Mouse (Mus musculus) mature B cell (primary cell): ENCODE data around the gene Ppbp.
"Not testable (repeated sequence)": the region's sequence is repeated elsewhere in the genome, so short reads cannot be mapped to it uniquely, and the experiment has no call there.

Source experiments
- in situ Hi-C: fragments of 300-500 bp; cut with MboI; formaldehyde crosslinking; loops from 2 replicates; pipeline ENCODE4 v1.14.3; 2019

Gene Ppbp

DNA sequence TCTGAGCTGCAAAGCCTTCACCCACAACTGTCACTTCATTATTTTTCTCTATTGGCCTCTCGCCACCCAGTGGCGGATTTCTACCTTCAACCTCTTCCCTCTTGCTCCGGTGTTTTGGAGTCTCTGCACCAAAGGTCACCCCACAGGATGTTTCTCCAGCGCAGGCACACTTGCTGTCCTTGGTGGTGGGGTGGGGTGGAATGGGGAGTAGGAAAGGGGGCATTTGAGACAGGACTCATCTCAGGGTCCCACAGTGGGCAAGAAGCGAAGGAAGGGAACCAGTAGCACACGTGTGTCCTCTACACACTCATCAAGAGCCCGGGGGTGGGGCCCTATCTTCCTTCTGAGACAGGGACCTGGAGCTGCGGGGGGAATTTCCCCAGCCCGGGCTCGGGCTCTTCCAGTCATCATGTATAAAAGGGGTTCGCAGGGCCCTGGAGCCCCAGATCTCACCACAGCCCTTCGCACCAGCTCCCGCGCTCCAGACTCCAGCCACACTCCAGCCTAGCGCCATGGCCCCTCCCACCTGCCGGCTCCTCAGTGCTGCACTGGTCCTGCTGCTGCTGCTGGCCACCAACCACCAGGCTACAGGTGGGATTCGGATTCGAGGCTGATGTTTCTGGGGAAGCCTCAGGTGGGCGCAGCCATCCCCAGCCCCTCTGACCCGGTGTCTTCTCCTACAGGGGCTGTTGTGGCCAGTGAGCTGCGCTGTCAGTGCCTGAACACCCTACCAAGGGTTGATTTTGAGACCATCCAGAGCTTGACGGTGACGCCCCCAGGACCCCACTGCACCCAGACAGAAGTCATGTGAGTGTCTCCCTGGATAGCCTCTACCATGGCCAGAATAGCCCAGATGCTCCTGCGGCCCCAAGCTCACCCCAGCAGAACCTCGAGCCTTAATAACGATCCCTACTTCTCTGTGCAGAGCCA is 17.6 kb downstream of the Ppbp start, which contains the start of gene Cxcl3:
Gene Cxcl3, plus strand, starts transcription at position 445 of the 930 bp plus-strand sequence.
- in situ Hi-C loops = no loop called here

- in situ Hi-C loops = no loop called here
Measured at GRCm38 (mm10) chr5:90788114-90788513, 19.8 kb downstream of the Ppbp start.

DNA sequence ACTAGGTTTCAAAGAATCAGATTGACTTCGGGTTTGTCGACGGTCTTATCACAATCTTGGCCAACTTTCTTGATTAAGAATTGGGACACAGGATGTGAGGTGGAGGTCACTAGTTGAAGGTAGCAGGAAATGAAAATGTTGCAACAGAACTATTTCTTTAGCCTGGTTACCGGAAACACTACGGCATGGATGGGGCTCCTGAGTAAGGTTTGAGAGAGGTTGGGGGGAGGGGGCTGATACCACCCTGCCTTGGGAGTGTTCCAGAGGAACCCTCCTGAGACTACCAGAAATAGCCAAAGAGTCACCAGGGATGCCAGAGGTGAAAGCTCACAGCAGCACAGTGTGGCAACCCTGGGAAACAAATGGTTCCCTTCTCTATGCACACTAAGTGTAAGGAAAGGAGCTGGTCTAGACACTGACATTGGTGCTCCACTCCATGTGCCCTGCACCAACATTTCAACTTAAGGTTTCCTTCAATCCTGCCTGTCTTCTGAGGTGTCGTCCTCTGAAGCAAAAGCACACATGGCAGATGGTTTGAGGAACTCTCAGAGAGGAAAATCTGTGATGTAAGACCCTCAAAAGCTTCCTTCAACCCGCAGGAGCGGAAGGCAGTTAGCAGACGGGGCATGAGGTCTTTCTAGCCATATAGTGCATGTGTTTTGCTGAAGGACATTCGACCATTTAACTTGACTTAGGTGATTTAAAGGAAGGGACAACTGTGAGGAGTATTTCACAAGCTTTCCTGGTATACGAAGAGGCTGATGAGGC is 21.2 kb downstream of the Ppbp start:
- in situ Hi-C loops = no loop called here

- in situ Hi-C loops = no loop called here
Measured at GRCm38 (mm10) chr5:90790074-90790502, 21.8 kb downstream of the Ppbp start.

- in situ Hi-C loops = no loop called here
Measured at GRCm38 (mm10) chr5:90794195-90794625, 25.9 kb downstream of the Ppbp start, which contains the start of gene Cxcl15. Gene Cxcl15 (plus strand): TSS chr5:90794534.

DNA sequence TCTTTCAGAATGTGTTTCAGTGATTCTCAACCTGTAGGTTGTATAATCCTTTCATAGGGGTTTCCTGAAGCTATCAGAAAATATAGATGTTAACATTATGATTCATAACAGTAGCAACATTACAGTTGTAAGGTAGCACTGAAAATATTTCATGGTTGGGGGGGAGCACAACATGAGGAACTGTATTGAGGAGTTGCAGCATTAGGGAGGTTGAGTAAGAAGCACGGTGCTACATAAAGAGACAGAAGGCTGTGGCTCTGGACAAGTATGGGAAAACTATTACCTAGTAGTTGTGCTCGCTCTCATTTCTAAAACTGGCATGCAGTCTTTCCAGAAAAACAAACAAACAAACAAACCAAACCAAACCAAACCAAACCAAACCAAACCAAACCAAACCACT is 27.1 kb downstream of the Ppbp start:
- in situ Hi-C loops = not testable (repeated sequence)

DNA sequence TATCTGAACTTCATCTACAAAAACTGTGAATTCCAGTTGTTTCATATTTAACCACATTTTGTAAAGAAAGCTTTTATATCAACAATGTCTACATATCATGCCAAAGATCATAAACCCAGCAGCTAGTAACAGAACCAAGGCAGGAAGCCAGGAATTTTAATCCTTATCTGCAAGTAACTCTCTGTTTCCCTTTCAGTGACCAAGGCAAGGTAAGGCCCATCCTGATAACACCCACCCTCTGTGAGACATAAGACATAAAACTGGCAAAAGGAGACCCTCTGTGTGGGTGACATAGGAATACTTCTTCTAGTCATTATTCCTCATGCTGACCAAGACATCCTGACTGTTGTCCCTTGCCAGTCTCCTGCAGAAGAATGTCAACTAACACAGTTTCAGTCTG is 36.3 kb downstream of the Ppbp start:
- in situ Hi-C loops = no loop called here

DNA sequence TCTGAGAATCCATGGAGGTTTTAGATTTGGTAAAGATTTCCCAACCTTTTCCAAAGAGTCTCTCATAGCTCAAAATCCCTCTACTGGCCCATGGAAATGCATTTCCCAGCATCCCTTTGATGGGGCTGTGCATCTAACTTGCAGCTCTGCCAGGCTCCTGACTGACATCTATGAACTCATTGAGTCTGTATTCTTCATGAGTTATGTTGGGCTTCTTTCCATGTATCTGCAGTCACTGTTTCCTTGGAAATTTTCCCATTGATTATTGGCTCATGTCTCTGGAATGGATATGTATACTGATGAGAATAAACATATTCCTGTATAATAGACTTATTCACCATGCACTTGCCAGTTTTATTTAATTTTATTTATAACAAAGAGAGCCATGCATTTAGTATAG is 37.7 kb downstream of the Ppbp start:
- in situ Hi-C loops = no loop called here

DNA sequence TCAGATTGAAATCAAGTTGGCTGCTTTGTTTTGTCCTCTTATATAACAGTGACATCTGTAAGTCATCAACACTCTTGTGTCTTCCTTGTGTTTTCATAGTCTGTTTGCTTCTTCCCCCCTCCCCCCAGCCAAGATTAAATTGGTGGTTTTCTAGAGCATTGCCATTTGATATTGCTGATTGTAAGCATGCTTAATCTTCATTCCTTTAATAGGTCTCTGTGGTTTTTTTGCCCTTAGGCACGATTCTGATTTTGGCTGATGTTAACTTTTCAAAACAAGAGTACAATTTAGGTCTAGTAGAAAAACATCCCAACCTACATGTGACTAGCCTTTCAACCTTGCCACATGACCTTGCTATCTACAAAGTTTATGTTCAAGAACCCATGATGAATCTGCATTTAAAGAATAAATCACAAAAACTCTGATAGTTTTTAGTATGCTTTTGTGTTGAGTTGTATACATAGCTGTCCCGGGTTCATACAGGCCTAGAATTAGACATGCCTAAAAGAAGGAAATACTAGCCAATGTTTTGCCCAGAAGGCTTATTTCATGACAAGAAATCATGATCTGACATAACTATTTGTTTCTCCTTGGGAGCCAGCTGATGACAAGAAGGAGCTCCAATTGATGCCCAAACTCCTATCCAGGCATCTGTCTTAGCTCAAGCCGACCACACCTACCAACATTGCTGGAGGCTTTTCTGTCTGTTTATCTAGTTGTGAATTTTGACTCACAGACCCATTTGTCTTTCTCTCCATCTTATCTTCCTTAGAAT is 39.0 kb downstream of the Ppbp start:
- in situ Hi-C loops = no loop called here
